ENCODE assay signal across 15 mouse cellular contexts in genomic region chr13:42056712-42057332, GRCm38 (mm10).
"Had no signal": no experiment of that assay in that cellular context is flagged by ENCODE, and none has a peak within 500 bp of the region (broad histone marks: within the 10 kb centered on the region; RNA-seq: fewer than 3 reads in every experiment).

No protein-coding gene starts in this region.

- H3K4me2 ChIP-seq: limb, embryonic 12.5 days; liver, embryonic 11.5 days; lung, embryonic 15.5 days; neural tube, embryonic 15.5 days had no signal

- H3K27ac ChIP-seq: kidney, postnatal 0 days; limb, embryonic 12.5 days; lung, embryonic 15.5 days; macrophage; midbrain, embryonic 10.5 days; neural tube, embryonic 15.5 days had no signal

- H3K27me3 ChIP-seq: limb, embryonic 12.5 days; lung, embryonic 15.5 days; neural tube, embryonic 15.5 days had no signal

- H3K9me3 ChIP-seq: limb, embryonic 12.5 days; lung, embryonic 15.5 days; midbrain, embryonic 10.5 days; neural tube, embryonic 15.5 days had no signal

- H3K9ac ChIP-seq: limb, embryonic 12.5 days; lung, embryonic 15.5 days; neural tube, embryonic 15.5 days had no signal

- H3K4me1 ChIP-seq: limb, embryonic 12.5 days had no signal

- H3K4me3 ChIP-seq: limb, embryonic 12.5 days; lung, embryonic 15.5 days; midbrain, embryonic 10.5 days; myocyte; neural tube, embryonic 15.5 days had no signal

- DNase-seq: kidney, adult 9 months; layer of hippocampus, postnatal 36 days; lung, postnatal 14 days; midbrain, embryonic 14.5 days; right cerebral cortex, adult 18-20 months; right cerebral cortex, postnatal 25 days; thymus, postnatal 4 days had no signal
